Mouse (Mus musculus) hindbrain, embryonic 10.5 days (tissue): ENCODE data around the gene Repin1. TPM values are rescaled to one million over a fixed set of nuclear protein-coding genes. Genes with fewer than 3 reads are reported as not detected.
A peak's percentile ranks its signal among the peaks of the same experiment; 100 is the strongest.

Experiments used
- DNase-seq: peaks from one replicate; pipeline ENCODE4 v3.0.0-alpha.2; 2017; ENCODE audit warnings: low spot score
- H3K27ac ChIP-seq: fragments of 300-500 bp; sonication (generic); 2 replicates; pipeline ENCODE4 v1.5.1; 2016; ENCODE audit warnings: mild to moderate bottlenecking, moderate library complexity
- H3K27me3 ChIP-seq: fragments of 300-500 bp; sonication (generic); 2 replicates; pipeline ENCODE4 v1.6.1; 2016; ENCODE audit warnings: mild to moderate bottlenecking; ENCODE audit not compliant: poor library complexity, insufficient read depth, severe bottlenecking
- H3K36me3 ChIP-seq: fragments of 300-500 bp; sonication (generic); 2 replicates; pipeline ENCODE4 v1.6.1; 2016; ENCODE audit warnings: mild to moderate bottlenecking, moderate library complexity
- H3K4me1 ChIP-seq: fragments of 300-500 bp; sonication (generic); replicated peaks from 2 replicates; pipeline ENCODE4 v1.6.1; 2016; ENCODE audit warnings: mild to moderate bottlenecking
- H3K4me3 ChIP-seq: fragments of 300-500 bp; sonication (generic); 2 replicates; pipeline ENCODE4 v1.5.1; 2016; ENCODE audit warnings: mild to moderate bottlenecking, moderate library complexity
- H3K9me3 ChIP-seq: fragments of 300-500 bp; sonication (generic); 2 replicates; pipeline ENCODE4 v1.6.1; 2016; ENCODE audit warnings: mild to moderate bottlenecking, moderate library complexity
- WGBS: fragments of 180-500 bp; shearing (Covaris S2); methylation state at CpG from one replicate; pipeline ENCODE4 v1.1.7; 2016; 5-methylcytosine and 5-hydroxymethylcytosine counted together
- polyA plus RNA-seq: library from polyadenylated mRNA; unstranded; fragments of >200 nt; fragmentation: Nextera tagmentation; extraction: Ambion mirVana; gene quantifications from 2 replicates; pipeline ENCODE4 v1.2.1, GENCODE M21; 2016

The Repin1 gene
- polyA plus RNA-seq, 1 experiment from 2014 or later, result 55.9 TPM

DNA sequence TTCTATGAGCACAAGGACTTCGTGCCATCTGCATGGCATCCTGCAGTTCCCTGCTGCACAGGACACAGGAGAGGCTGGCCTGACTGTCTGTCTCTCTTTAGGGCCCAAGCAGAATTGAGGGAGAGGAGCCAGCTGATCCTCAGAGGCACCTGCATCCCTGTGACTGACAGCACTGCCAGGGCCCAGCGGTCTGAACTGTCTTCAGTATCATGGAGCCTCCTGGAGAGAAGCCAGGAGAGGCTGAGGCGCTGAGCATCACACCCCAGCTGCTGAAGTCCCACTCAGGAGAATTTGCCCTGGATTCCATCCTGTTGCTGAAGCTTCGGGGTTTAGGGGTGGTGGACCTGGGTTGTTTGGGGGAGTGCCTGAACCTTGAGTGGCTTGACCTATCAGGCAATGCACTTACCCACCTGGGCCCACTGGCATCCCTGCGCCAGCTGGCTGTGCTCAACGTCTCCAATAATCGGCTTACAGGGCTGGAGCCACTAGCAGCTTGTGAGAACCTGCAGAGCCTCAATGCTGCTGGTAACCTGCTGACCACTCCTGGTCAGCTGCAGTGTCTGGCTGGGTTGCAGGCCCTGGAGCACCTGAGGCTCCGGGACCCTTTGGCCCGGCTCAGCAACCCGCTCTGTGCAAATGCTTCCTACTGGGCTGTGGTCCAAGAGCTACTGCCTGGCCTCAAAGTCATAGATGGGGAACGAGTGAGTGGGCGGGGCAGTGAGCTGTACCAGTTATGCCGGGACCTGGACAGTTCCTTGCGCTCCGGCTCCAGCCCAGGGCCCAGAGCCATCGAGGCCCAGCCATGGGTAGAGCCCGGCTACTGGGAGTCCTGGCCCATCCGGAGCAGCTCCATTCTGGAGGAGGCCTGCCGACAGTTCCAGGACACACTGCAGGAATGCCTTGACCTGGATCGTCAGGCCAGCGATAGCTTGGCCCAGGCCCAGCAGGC, 25.4 kb upstream of the Repin1 start:
- 92% methylated on average over 21 of the region's 21 CpGs for WGBS
- Histone ChIP-seq H3K4me3 (no peak overlapping the region), H3K36me3 (peaks cover 60% of the 10 kb centered on the region), H3K27me3 (no peaks in the 10 kb centered on the region), H3K27ac (no peak overlapping the region), H3K4me1 (peaks cover 12% of the 10 kb centered on the region), H3K9me3 (no peaks in the 10 kb centered on the region)
- DNase-seq, result no peak

DNA sequence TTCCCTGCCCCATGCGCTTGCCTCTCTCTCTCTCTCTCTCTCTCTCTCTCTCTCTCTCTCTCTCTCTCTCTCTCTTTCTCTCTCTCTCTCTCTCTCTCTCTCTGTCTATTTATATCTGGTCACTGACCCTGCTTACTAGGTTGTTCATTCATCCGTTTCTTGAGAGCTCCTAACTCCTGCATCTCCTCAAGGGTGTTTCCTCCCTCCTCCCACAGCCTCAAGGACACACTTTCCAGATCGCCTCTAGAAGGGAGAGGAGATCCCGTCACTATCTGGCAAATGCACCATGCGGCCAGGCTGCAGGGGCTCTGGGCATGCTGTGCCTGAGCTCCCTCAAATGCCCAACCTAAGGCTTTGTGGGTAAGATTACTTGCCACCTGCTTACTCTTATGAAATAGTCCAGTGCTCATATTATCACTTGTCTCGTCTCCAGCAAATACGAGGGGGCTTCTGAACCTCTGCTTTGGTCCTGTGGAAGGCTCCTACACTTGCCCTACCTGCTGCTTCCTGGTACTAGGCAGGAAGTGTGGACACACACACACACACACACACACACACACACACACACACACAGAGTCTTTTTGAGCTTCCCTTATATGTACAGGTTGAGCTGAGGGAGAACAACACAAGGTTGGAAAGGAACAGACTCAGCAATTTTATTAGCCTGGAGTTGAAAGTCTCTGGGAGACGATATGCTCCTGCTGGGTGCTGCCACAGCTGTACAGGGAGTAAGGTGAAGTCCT, 24.4 kb upstream of the Repin1 start:
- H3K4me1 ChIP-seq, result peaks cover 13% of the 10 kb centered on the region
- DNase-seq, result no peak
- WGBS, result 88% methylated on average over 8 of the region's 8 CpGs
- no peaks in the 10 kb centered on the region for H3K9me3 ChIP-seq
- no peaks in the 10 kb centered on the region for H3K27me3 ChIP-seq
- H3K27ac ChIP-seq, result no peak overlapping the region
- H3K36me3 ChIP-seq, result peaks cover 50% of the 10 kb centered on the region
- no peak overlapping the region for H3K4me3 ChIP-seq

DNA sequence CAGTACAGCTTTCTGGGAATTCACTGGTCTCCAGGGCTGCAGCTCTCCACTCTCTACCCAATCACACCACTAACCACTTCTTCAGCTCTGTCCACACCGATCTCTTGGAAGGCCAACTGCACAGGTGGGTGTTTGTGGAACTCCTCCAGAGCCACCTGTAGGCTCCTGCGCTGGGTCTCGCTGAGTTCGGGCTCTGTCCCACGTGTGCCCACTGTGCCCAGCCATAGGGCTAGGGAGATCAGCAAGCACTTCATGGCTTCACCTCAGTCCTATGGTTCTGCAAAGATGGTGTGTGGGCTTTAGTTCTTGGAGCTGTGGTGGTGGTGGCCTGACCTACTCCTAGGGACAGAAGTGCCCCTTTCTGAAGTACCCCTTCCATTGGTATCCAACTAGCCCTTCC, 21.7 kb upstream of the Repin1 start:
- peaks cover 23% of the 10 kb centered on the region for H3K36me3 ChIP-seq
- no peak overlapping the region for H3K27ac ChIP-seq
- H3K4me3 ChIP-seq, result no peak overlapping the region
- H3K9me3 ChIP-seq, result no peaks in the 10 kb centered on the region
- H3K4me1 ChIP-seq, result peaks cover 13% of the 10 kb centered on the region
- 92% methylated on average over 5 of the region's 5 CpGs for WGBS
- no peaks in the 10 kb centered on the region for H3K27me3 ChIP-seq
- DNase-seq, result no peak

DNA sequence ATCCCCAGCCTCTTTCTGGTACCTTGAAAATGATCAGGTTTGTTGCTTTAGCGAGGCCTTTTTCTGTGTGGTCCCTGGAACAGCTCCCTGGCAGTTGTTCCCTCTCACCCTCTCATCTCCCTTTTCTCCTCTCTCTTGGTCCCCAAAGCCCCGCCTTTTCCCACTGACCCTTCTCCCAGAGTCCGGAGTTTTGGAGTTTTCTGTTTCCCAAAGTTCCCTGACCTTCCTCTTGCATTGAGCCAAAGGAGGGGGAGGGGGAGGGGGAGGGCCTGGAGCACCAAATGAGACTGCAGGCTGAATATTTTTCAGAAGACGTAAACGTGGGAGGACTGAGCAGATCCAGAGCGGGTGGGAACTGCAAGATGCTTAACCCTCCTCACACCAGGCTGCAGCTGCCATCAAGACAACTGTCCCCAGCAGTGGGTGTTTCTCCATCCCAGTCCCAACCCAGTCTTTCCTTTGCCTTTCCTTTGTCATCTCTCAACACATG, 21.1 kb upstream of the Repin1 start, which contains the start of gene Rarres2:
Gene Rarres2, minus strand, starts transcription at position 218 of the 490 bp plus-strand sequence.
- no peak within 1 kb of the TSS for H3K27ac ChIP-seq
- no peak within 1 kb of the TSS for H3K4me3 ChIP-seq
- H3K27me3 ChIP-seq, result no peaks in the 10 kb centered on the region
- peaks cover 13% of the 10 kb centered on the region for H3K4me1 ChIP-seq
- no peaks in the 10 kb centered on the region for H3K9me3 ChIP-seq
- H3K36me3 ChIP-seq, result peaks cover 23% of the 10 kb centered on the region
- DNase-seq, result no peak
- WGBS, result 34% methylated on average over 6 of the region's 6 CpGs

DNA sequence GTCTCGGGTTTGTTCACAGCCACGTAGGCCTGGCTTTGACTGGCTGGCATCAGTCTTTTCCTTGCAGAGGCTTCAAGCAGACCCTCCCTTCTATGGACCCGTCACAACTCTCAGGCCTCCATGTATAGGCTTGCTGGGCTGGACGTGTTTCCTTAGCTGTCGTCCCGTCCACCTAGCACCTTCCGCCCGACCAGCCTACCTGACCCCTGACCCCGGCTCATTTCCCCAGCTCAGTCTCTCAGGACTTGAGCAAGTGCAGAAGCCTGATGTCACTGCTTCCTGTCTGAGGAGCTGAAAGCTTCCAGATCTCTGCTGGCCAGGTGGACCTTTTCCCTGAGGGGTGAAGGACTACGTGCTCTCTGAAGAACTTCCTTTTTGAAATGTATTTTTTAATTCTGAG, 20.4 kb upstream of the Repin1 start:
- Histone ChIP-seq H3K36me3 (peaks cover 19% of the 10 kb centered on the region), H3K4me3 (no peak overlapping the region), H3K27me3 (no peaks in the 10 kb centered on the region), H3K4me1 (peaks cover 13% of the 10 kb centered on the region), H3K9me3 (no peaks in the 10 kb centered on the region), H3K27ac (no peak overlapping the region)
- peak; percentile 30 for DNase-seq
- WGBS, result 62% methylated on average over 10 of the region's 10 CpGs

DNA sequence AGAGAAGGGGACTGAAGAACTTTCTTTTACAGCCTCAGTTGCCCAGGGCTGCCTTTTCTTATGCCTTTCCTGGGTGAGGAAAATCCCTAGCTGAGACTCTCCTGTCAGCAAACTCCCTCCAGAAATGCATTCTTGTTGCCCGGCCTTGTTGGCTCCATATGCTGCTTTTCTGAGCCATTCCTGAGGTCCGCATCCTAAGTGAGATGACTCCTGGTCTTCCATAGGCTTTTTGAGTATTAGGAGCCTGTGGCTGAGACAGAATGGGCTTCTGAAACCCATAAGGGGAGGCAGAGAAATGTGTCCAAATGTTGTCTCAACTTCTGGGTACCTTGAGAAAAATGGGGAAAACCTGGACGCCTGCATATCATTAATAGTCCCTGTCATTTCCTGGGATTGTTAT, 19.7 kb upstream of the Repin1 start:
- H3K9me3 ChIP-seq, result no peaks in the 10 kb centered on the region
- no peak overlapping the region for H3K4me3 ChIP-seq
- peaks cover 13% of the 10 kb centered on the region for H3K4me1 ChIP-seq
- no peak overlapping the region for H3K27ac ChIP-seq
- WGBS, result 79% methylated on average over 3 of the region's 3 CpGs
- DNase-seq, result no peak
- H3K36me3 ChIP-seq, result peaks cover 13% of the 10 kb centered on the region
- H3K27me3 ChIP-seq, result no peaks in the 10 kb centered on the region

DNA sequence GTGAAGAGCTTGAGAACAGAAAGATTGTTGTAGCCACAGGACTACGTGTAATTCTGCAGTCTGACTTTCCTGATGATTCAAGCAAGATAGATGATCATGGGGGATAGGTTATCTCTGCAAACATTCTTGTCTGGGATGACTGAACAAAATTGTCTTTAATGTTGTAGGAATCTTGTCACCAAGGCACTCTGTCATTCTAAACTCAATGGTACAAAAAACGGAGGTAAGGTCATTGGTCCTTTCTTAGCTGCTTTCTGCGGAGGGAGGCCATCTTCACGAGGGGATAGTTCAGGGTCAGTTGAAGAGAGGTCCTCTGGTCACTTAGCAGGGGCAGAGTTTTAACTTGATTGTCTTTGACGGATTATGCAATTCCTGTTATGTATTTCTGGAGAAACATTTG, 14.9 kb upstream of the Repin1 start:
- H3K4me1 ChIP-seq, result peaks cover 17% of the 10 kb centered on the region
- no peak overlapping the region for H3K4me3 ChIP-seq
- H3K27me3 ChIP-seq, result no peaks in the 10 kb centered on the region
- H3K27ac ChIP-seq, result no peak overlapping the region
- WGBS, result 68% methylated on average over 5 of the region's 5 CpGs
- no peaks in the 10 kb centered on the region for H3K36me3 ChIP-seq
- H3K9me3 ChIP-seq, result no peaks in the 10 kb centered on the region
- no peak for DNase-seq

DNA sequence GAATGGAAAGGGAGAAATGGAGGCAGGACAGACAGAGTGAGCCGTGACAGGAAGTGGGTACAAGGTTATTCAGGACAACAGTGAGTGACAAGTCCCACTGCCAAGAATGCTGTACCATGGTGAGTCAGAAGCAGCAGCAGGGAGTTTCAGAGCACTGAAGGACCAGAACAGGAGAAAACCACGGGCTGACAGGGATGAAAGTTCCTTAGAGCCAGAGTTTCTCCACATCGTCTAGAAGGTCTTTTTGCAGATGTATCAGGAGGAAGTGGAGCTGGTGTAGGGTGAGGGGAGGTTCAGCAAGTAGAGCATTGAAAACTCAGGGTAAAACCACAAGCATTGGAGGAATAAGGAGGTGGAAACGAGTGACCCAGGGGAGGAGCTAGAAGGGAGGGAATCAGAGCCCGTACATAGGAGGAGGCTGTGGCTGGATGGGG, 14.5 kb upstream of the Repin1 start:
- Histone ChIP-seq H3K27me3 (no peaks in the 10 kb centered on the region), H3K4me3 (no peak overlapping the region), H3K4me1 (peaks cover 17% of the 10 kb centered on the region), H3K27ac (no peak overlapping the region), H3K9me3 (no peaks in the 10 kb centered on the region), H3K36me3 (no peaks in the 10 kb centered on the region)
- DNase-seq, result no peak
- WGBS, result 43% methylated on average over 5 of the region's 5 CpGs

DNA sequence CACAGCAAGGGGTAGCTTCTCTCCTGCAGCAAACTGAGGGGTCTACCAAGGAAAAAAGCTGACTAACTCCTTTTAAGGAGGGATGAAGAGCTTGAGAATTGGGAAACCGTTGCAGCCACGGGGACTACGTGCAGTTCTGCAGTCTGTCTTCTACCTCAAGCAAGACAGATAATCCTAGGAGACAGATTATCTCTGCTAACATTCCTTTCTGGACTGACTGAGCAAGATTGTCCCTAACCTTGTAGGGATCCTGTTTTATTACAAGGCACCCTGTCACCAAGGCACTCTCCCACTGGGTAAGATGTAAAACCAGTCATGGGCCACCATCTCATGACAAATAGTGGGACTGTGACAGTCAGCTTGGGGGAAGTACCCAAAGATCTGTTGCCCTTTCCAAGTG, 12.4 kb upstream of the Repin1 start:
- no peak for DNase-seq
- 31% methylated on average over 3 of the region's 3 CpGs for WGBS
- Histone ChIP-seq H3K27ac (no peak overlapping the region), H3K4me1 (peaks cover 17% of the 10 kb centered on the region), H3K36me3 (no peaks in the 10 kb centered on the region), H3K27me3 (no peaks in the 10 kb centered on the region), H3K4me3 (no peak overlapping the region), H3K9me3 (no peaks in the 10 kb centered on the region)

DNA sequence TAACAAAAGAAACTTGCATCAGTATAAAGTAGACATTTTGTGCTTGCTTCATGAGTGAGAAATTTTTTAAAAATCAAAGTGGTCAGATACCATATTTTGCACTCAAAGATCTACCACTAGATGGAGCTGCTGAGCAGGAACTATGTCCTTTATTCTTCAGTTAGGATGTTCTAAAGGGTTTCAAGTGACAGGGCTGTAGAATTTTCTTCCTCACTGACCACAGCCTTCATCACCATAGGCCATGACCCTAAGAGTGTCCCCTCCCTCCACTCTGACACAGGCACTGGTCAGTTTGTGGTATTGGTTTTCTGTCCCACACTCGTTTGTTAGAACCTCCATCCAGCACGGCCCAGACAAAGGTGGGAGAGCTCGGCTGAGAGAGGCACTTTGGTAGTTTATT, 11.6 kb upstream of the Repin1 start:
- Histone ChIP-seq H3K27me3 (no peaks in the 10 kb centered on the region), H3K4me1 (peaks cover 17% of the 10 kb centered on the region), H3K4me3 (no peak overlapping the region), H3K36me3 (no peaks in the 10 kb centered on the region), H3K9me3 (no peaks in the 10 kb centered on the region), H3K27ac (0 out of 2 replicates have a peak overlapping the region, but pooled peaks have one; percentile 30)
- 65% methylated on average over 3 of the region's 3 CpGs for WGBS
- peak; percentile 19 for DNase-seq

DNA sequence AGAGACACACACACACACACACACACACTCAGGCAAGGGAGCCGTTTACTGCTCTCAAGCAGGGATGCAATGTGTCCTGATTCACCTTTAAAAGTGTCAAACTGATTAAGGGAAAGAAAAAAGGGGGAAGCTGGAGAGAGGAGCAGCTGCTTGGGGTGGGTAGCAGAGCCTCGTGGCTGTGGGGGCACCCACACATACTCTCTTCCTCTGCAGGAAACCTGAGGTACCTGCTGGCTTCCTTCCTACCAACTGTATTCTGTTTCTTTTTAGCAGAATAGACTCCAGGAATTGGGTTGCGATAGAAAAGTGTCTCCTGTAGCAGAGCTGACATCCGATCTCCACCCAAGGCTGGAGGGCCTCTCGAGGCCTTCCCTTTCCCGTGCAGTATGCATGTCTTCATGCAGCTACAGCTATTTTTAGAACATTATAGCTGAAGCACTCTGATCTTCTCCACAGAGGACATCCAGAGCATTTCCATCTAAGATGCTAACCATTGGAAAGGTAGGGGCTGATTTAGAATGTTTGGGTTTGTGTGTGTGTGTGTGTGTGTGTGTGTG, 4.4 kb upstream of the Repin1 start, which contains the start of gene Gm45021:
Gene Gm45021, plus strand, starts transcription at position 417 of the 557 bp plus-strand sequence.
- Histone ChIP-seq H3K27me3 (no peaks in the 10 kb centered on the region), H3K27ac (no peak within 1 kb of the TSS), H3K36me3 (no peaks in the 10 kb centered on the region), H3K9me3 (no peaks in the 10 kb centered on the region), H3K4me1 (peaks cover 16% of the 10 kb centered on the region), H3K4me3 (no peak within 1 kb of the TSS)
- no peak for DNase-seq
- WGBS, result 64% methylated on average over 6 of the region's 6 CpGs

DNA sequence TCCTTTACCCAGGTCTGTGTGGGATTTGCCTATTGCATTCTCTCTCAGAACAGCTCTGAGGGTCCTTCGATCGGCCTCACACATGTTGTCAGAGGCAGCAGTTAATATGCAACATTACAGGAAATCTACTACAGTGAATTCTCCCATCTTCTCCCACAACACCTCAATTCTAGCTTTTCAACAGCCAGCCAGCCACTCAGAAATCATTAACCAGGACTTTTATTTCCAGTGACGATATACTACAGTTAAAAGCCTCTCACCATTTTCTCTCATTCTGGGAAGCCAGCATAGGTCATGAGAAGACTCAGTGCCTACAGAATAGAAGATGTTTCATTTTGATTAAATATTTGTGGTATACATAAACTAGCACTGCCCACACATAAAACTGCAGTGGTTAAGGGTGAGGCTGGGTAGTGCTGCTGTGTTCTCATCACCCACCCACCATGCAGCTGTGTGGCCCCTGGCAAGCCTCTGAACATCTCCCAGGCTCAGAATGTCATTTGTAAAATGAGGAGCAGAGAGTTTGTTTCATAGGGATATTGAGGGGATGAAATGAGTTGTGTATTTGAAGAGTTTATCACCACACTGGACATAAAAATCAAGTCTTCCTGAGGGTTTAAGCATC, 2.4 kb upstream of the Repin1 start:
- 84% methylated on average over 3 of the region's 3 CpGs for WGBS

More for the DNA sequence above, 2.4 kb upstream of the Repin1 start:
- peaks cover 8% of the 10 kb centered on the region; the same call in 1 of the 2 replicates for H3K9me3 ChIP-seq
- no peak overlapping the region for H3K27ac ChIP-seq
- no peak for DNase-seq
- no peaks in the 10 kb centered on the region for H3K27me3 ChIP-seq
- no peak overlapping the region for H3K4me3 ChIP-seq
- peaks cover 29% of the 10 kb centered on the region for H3K4me1 ChIP-seq
- H3K36me3 ChIP-seq, result peaks cover 14% of the 10 kb centered on the region
